Mouse (Mus musculus): ENCODE measurements at regions not wholly inside any gene's neighbourhood (a gene's known extent, or its start where the extent isn't known, plus 50 kb on each side); places are given as distances from the start of the nearest gene placed in this dataset.

GRCm38 (mm10) chr10:91312913-91313312 is 131.8 kb upstream of the Tmpo start:
- DNase-seq, result no peak

GRCm38 (mm10) chr10:91300067-91300466 is 119.0 kb upstream of the Tmpo start:
- peak in 1 of 2 experiments; percentile 12 for DNase-seq

DNA sequence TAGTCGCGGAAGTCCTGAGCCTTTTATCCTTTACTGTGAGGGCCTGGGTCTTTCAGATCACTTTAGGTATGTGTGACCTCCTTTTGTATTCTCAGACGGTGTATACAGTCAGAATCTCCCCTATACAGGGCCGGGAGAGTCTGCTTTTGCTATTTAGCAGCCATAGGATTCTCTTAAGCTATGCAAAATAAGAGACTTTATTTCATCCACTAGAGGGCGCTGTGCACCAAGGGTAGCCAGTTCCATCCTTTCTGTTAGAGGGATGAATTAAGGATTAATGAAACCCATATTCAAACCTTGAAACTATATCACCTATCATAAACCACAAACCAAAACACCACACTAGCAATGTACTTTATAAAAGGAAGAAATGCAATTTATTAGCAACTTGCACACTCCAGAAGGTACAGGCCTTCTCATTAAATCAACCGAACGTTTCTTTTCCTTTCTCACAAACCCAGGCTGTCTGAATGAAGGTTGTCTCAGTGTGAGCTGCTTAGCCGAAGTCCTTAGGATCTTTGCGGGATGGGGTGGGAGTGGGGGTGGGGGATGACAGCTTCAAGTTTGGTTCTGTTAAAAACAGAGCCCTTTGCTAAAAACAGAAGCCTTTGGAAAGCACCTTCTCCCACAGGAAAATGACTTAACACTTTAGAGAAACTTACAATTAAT is 116.8 kb upstream of the Tmpo start:
- DNase-seq, result peak; percentile 36 to 71

- DNase-seq, result no peak
These were observed 114.2 kb upstream of the Tmpo start for GRCm38 (mm10) chr10:91295345-91295744.

DNA sequence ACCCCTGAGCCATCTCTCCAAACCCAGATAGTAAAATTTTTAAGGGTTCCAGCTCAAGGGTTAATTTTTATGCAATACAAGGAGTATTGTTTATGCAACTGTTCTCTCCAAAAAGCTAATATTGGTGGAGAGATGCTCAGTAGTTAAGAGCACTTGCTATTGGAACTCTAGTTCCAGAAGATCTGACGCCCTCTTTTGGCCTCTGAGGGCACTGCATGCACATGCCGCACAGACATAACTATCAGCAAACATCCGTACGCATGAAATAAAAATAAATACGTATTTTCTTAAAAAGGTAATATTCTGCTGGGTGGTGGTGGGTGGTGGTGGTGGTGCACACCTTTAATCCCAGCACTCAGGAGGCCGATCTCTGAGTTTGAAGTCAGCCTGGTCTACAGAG is 112.1 kb upstream of the Tmpo start:
- no peak for DNase-seq

- DNase-seq, result no peak
These were observed 103.1 kb upstream of the Tmpo start for GRCm38 (mm10) chr10:91284259-91284658.

DNA sequence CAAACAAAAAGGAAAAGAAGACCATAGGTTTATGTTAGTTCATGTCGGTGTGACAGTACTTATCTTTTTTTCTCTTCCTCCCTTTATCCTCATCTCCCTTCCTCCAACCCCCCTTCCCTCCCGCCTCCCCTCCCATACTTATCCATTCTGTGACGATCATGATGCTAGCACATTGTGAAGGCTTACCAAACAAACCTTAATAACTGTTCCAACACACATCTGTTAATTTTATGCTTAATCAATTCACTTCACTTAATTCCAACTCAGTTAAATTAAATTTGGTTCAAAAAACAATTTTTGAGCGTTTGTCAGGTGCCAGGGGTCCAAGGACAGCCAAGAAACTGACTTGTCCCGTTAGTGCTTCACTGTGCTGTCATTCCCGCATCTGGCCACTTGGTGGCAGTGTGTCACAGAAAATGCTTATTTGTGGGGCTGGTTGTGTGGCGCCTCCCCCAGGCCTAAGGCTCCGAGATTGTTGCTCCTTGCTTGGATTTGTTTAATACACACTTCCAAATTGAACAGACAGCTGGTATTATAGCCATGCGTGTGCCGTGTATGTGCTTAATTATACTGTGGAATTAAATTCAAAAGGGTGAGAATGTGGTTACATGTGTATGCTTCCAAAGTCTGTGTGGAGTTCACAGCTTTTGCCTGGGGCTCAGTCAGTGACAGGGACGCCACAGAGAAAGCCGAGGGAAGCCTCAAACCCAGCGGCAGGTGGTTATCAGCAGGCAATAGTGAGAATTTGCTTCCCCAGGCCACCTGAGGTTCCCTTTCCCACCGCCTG is 90.0 kb upstream of the Tmpo start:
- peak; percentile 86 to 89 for DNase-seq

DNA sequence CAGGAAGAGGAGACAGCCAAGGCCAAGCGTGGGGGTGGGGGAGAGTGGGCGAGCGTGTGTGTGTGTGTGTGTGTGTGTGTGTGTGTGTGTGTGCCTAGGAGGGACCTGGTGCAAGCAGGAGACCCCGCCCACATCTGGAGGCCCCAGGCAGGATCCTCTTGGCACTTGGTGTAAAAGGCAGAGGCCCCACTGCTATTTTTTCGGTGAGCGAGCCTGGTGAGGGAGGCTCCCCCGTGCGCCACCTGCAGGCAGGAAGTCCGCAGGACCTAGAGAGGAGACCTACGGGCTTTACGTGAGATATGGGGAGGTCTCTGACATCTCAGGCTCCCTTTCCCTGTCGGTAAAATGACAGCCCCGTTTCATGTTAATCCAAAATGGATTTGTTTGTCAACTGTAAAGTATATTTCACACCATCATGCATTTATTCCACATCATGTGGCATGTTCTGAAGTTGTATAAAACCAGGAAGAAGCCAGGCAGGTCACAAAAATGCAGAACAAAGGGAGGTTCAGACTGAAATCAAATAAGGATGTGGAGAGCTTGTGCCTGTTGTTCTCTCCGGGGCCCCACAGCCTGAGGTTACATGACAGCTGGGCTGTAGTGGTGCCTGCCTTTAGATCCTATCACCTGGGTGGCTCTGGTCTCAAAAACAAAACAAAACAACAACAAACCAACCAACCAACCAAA is 89.3 kb upstream of the Tmpo start:
- peak; percentile 39 to 66 for DNase-seq

DNA sequence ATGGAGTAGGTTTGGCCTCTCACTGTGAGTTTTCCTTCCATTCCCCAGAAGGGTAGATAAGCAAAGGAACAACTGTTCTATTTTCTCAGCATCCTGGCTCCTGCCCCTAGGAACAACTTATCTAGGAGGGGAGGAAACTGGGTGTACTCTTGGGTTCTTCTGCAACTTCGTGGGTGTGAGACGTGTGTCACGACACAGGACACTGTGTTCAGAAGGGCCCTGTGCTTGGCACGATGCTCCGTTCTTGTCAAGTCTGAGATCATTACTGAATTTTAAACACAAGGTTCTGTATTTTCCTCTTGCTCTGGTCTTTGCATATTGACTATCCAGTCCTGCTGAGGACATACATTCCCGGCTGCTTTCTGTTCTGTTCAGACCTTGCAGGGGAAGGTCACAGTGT is 86.8 kb upstream of the Tmpo start:
- no peak for DNase-seq

GRCm38 (mm10) chr10:91260416-91260815 is 79.3 kb upstream of the Tmpo start:
- no peak for DNase-seq

DNA sequence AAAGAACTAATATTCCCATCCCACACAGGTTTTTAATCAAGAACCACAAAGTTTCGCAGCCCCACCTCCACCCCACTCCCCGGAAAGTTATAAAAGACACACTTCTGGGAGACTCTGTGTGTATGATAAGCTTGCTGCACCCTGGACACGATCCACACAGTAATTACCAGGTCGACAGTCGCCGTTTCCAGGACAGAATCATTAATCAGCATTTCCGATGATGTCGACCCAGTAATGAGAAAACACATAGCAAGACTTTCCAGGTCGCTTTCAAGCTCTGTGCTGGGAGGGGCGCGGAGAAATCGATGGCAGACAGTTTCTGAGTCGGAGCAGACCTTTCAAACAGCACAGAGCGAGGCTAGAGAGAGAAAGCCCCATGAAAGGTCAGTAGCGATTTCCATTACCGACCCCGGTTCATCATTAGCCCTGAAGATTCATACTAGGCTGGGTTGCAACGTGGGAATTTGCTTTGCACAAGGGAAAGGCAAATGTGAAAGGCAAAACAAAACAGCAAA is 68.6 kb upstream of the Tmpo start:
- no peak for DNase-seq

DNA sequence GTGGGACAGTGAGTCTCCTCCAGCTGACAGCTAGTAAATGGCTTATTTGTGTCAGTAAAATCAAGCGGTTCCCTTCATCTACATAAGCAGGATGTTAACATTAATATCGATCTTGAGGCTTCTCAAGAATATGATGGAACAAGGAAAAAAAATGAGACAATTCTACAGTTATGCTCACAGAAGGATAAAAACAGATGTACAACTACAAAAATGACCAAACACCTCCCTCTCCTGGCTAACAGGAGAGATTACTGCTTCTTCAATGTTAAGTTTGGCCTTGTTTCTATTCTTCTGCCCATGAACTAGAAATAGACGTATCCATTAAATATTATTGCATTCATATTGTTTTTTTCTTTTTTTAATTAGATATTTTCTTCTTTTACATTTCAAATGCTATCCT is 63.2 kb upstream of the Tmpo start:
- no peak for DNase-seq

- no peak for DNase-seq
These were observed 61.5 kb upstream of the Tmpo start for GRCm38 (mm10) chr10:91242491-91243046.

GRCm38 (mm10) chr10:91241611-91242005 is 60.5 kb upstream of the Tmpo start:
- no peak for DNase-seq

GRCm38 (mm10) chr10:91240856-91241610 is 59.9 kb upstream of the Tmpo start:
- peak; percentile 6 to 24 for DNase-seq

DNA sequence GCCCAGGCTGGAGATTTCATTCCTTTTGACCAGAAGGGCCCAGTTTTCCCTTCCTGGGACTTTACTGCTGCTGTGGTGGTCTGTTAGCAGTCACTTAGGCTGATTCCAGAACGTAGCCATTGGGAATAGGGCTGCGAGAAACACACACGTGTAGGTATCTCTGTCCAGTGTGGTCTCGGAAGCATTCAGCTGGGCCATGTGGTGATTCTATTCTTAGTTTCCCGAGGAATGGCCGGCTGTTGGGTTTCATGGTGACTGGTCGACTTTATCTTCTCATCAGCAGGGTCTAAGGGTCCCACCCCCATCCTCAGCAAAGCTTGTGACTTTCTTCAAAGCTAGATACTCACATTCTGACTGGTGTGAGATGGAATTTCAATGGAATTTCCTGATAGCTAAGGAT is 59.2 kb upstream of the Tmpo start:
- DNase-seq, result no peak

DNA sequence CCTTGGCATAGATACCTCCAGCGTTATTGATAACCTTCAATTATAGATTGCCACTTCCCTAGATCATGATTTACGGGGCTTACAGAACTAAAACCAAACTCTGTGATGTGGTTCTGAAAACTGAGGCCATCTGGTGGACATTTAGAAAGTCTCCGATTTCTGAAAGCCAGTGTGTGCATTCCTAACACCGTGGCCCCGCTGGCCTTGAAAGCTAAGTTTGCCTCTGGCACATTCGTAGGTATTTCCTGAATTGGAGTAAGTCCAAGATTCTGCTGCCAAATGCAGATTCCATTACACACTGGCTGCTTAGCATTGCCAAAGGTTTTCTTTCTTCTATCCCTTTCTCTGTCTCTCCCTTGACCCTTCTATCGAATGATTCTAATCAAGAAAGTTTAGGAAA is 55.7 kb upstream of the Tmpo start:
- peak; percentile 9 to 36 for DNase-seq

DNA sequence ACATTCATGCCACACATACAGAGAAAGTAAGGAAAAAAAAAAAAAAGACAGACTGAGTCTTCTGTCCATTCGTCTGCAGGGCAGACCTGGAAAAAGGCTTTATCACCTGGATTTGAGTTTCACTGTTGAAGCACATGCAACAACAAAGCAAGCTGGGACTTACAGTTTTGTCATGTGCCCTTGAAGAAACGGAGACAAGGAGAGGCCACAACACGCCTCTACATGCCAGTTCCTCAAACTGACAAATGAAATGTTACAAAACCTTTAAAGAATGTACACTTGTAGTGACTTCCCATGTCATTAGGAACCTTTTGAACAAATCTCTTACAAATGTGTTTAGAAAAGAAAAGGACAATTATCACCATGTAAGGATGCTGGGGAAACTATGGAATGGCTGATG is 53.6 kb upstream of the Tmpo start:
- DNase-seq, result no peak

Data from cerebellum, postnatal 25 days (tissue).